Mouse (Mus musculus) right cerebral cortex, postnatal 14 days (tissue): ENCODE measurements at regions not wholly inside any gene's neighbourhood (a gene's known extent, or its start where the extent isn't known, plus 50 kb on each side); places are given as distances from the start of the nearest gene placed in this dataset.

Experiments
- DNase-seq: peaks from one replicate; pipeline ENCODE4 v3.0.0; 2022

DNA sequence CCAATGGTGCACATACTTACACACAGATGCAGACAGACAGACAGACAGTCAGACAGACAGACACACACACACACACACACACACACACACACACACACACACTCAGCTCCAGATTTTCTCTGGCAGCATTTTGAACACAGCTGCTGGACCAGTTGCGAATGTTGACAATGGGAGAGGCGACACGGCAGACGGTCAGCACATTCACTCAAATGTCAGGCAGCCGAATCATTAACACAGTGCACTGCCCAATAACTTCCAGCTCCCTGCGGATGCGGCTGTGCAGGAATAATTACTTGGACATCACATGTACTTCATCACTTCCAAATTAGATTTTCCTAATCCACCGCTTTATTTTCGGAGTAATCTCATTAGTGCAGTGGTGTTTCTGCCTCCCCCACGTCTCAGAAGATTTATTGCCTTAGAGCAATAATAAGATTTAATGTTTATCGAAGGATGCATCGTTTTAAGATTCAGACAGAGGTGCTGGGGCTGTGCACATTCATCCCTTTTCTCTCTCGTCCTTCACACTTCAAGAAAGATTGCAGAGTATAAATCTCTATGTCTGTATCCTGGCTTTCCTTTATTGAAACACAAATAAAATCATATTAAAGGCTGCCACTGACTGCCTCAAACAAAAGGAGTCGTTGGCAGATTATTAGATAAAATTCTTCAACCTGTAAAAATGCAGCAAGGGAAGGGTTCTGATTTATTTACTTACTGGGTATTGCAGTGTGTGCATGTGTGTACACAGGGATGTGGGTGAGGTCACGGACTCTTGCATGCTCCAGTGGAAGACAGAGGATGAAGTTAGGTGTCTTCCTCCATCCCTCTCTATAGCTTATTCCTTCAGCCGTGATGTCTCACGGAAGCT is 70.9 kb upstream of the Gas2 start:
- no peak for DNase-seq

DNA sequence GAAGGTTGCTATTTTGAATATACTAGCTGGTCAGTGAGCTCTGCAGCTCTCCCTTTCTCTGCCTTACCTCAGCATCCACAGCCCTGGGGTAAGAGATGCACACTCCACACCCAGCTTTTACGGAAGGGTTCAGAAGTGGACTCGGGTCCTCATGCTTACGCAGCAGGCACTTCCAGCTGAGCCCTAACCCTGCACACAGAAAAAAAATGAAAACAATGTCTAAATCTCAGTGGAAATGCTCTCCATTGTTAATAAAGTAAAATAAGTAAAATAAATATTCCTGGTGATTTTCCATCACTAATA is 70.3 kb upstream of the Gas2 start:
- no peak for DNase-seq
